Mouse (Mus musculus) yolk sac, embryonic 10.5 days (tissue): ENCODE measurements at regions not wholly inside any gene's neighbourhood (a gene's known extent, or its start where the extent isn't known, plus 50 kb on each side); places are given as distances from the start of the nearest gene placed in this dataset.

Source experiments
- DNase-seq: peaks from one replicate; pipeline ENCODE4 v3.0.0-alpha.2; 2017; ENCODE audit warnings: low spot score

DNA sequence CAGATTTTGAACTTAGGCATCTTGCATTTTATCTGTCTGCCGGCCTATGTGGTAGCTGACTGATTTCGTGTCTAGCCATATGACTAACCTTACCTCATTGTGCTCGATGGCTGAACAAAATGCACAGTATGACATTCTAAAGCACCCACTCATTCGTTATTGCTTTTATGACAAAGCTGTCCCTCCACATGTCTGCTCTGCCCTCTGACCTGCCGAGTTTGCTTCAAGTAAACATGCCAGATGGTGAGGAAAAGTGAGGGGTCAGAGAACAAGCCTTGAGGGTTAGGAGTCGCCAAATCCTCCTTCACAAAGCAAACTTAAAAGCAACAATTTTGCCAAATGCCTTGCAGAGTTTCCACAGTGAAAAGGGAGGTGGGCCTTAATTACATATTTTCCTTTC lies 196.0 kb upstream of the Elavl2 start:
- no peak for DNase-seq

DNA sequence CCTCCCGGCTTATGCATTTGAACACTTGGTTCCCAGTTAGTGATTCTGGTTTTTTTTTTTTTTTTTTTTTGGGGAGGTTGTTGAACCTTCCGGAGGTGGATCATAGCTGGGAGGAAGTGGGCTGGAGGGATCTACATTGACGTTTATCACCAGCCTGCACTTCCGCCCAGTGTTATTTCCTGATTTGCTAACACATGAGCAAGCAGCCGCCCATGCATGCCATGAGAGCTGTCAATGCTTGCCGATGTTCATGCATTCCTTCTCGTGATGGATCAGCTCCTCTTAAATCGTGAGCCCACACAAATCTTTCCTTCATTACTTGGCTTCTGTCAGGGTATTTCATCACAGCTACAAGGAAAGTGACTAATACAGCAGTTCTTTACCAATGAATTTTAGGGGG lies 195.2 kb upstream of the Elavl2 start:
- no peak for DNase-seq

DNA sequence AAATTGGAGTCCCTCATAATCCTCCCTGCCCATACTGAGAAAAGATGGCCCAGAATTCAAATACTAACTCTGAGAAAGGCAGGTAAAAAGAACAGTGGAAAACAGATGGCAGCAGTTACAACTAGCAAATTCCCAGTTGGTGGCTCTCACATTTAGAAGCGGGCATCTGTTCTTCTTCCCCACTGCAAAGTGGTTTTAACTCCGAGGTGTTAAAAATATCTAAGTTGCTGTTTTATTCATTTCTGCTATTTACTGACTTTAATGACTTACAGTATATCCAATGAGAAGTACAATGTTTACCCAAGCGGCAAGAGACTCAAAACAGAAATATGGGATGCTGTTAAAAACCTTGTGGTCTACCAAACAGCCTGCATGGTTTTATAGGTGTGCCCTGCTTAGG lies 189.2 kb upstream of the Elavl2 start:
- no peak for DNase-seq

DNA sequence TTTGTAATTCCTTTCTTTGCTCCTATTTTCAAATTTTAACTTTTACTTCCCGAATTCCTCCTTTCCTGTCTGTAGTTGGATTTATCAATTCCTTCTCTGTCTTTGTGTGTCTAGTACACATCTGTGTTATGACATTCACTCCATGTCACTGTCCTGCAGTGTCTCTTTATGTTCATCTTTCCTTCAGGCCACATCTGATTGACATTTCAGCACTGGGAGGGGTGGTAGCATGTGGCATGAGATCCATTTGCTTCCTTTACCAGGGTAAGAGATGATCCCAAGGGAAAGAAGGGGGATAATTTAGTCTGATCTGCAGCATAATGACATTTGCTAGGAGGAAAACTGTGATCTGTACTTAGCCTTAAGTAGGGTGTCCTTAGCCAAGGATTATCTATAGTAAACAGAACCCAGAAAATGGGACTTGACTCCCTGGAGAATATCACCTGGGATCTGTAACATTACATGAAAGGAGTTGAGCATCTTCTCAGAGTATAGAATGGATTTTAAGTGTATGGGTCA lies 187.0 kb upstream of the Elavl2 start:
- DNase-seq = no peak

GRCm38 (mm10) chr4:91583035-91583434 lies 182.4 kb upstream of the Elavl2 start:
- DNase-seq = peak; percentile 1

DNA sequence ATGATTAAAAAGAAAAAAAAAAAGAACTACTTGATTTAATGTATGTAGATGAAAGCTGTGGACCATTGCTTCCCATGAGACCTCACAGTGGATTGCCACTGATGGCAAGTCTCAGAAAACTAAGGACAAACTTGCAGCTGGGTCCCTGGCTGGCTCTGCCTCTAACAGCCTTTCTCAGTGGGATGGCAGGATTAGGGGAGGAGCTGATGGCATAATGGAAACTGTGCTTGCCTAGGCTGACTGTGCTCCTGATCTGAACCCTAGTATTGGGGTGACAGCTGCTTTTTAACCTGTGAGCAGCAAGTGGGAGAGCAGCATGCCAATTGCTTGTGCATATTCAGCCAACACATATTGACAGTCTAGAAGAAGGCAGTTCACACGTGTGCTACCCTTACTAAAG lies 156.9 kb upstream of the Elavl2 start:
- no peak for DNase-seq

DNA sequence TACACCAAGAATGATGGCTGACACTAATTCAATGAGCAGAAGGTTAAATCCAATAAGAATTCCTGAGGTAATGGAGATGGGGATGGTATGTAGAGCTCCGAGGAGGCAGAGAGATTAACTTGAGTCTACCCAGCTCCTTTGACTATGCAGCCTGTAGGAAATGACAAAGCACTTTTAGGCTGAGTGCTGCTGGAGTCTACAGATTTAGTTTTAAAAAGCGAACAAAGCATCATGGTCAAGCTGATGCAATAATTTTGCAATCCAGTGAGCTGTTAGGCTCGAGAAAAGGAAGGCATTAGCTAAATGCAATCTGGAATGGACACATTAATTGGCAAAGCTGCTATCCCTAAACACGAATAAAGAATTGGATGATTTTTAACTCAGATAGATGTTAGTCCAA lies 156.4 kb upstream of the Elavl2 start:
- no peak for DNase-seq

- DNase-seq = no peak
Observed at GRCm38 (mm10) chr4:91524367-91524766, 123.8 kb upstream of the Elavl2 start.

- DNase-seq = no peak
Observed at GRCm38 (mm10) chr4:91511543-91511942, 111.0 kb upstream of the Elavl2 start.

- DNase-seq = no peak
Observed at GRCm38 (mm10) chr4:91509937-91510336, 109.4 kb upstream of the Elavl2 start.

GRCm38 (mm10) chr4:91503273-91503672 lies 102.7 kb upstream of the Elavl2 start:
- DNase-seq = no peak

DNA sequence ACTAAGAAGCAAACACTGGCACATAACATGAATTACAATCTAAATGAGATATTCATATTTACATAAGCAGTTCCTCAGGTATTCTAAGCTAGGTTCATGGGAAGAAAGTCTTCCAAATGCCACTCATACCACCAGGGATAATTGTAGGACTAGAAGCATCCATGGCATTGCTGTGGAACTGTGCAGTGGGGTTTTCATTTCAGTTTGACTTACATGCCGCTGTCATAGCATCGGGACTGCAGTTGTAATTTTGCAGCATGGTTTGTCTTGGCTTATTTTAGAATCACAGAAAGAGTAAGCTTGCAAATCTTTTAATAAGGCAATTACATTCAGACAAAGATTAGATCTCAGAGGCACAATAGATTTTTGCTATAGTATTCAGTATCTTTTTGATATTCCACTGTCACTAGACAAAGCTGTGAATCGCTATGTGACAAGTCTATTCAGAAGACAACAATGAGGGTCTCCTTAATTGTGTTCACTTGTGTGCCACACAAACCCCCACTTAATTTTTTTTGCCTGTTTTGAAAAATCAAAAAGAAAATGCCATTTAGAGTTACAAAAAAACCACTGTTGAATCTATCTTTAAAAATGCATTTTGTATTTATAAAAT lies 81.4 kb upstream of the Elavl2 start:
- DNase-seq = no peak
